Mouse (Mus musculus): ENCODE measurements at regions not wholly inside any gene's neighbourhood (a gene's known extent, or its start where the extent isn't known, plus 50 kb on each side); places are given as distances from the start of the nearest gene placed in this dataset.

DNA sequence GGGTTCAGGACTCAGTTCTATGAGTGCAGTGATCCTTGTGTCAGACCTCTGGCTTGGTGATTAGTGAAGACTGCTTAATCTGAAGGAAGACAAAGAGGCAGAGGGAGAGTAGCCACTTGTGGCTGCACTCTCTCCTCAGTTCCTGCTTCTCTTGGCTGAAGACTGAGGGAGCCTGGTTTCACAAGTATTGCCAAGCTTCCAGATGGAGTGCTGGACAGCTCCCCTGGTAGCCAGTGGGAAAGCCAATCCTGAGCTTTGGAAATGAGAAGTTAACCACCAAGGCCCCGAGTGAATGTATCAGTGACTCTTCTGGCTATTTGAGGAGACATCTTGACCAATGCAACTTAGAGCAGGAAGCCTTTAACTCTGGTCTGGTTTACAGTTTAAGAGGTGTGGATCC is 279.9 kb upstream of the Adamts16 start:
- WGBS (ENCODE audit: insufficient replicate concordance): 5% methylated on average over 1 of the region's 1 CpGs
- no peak overlapping the region for H3K27ac ChIP-seq (ENCODE audit: low read depth, low read length)
- H3K9me3 ChIP-seq (replicated peaks; ENCODE audit: control insufficient read depth, low read length): no peaks in the 10 kb centered on the region
- no peak overlapping the region for H3K4me3 ChIP-seq (ENCODE audit: low read depth, low read length)
- H3K36me3 ChIP-seq (ENCODE audit: control insufficient read depth, insufficient read depth, low read length): no peaks in the 10 kb centered on the region
- H3K9ac ChIP-seq (ENCODE audit: low read depth, low read length): no peak overlapping the region
- no peak overlapping the region for H3K4me2 ChIP-seq
- no peak for ATAC-seq (replicated peaks; ENCODE audit: insufficient number of reproducible peaks, low FRiP score, low TSS enrichment)
- H3K4me1 ChIP-seq (ENCODE audit: control insufficient read depth, insufficient read depth, low read length): no peaks in the 10 kb centered on the region
- no peaks in the 10 kb centered on the region for H3K27me3 ChIP-seq (ENCODE audit: control insufficient read depth, insufficient read depth, low read length)

GRCm38 (mm10) chr13:71108175-71108574 is 266.6 kb upstream of the Adamts16 start:
- Histone ChIP-seq H3K4me2 (no peak overlapping the region), H3K9ac (ENCODE audit: low read depth, low read length) (no peak overlapping the region), H3K4me1 (ENCODE audit: control insufficient read depth, insufficient read depth, low read length) (no peaks in the 10 kb centered on the region), H3K9me3 (replicated peaks; ENCODE audit: control insufficient read depth, low read length) (no peaks in the 10 kb centered on the region), H3K27me3 (ENCODE audit: control insufficient read depth, insufficient read depth, low read length) (0 out of 2 replicates have a peak, but pooled peaks cover 3% of the 10 kb centered on the region), H3K4me3 (ENCODE audit: low read depth, low read length) (no peak overlapping the region), H3K27ac (ENCODE audit: low read depth, low read length) (no peak overlapping the region), H3K36me3 (ENCODE audit: control insufficient read depth, insufficient read depth, low read length) (no peaks in the 10 kb centered on the region)
- 84% methylated on average over 8 of the region's 8 CpGs for WGBS (ENCODE audit: insufficient replicate concordance)
- ATAC-seq (replicated peaks; ENCODE audit: insufficient number of reproducible peaks, low FRiP score, low TSS enrichment): no peak

DNA sequence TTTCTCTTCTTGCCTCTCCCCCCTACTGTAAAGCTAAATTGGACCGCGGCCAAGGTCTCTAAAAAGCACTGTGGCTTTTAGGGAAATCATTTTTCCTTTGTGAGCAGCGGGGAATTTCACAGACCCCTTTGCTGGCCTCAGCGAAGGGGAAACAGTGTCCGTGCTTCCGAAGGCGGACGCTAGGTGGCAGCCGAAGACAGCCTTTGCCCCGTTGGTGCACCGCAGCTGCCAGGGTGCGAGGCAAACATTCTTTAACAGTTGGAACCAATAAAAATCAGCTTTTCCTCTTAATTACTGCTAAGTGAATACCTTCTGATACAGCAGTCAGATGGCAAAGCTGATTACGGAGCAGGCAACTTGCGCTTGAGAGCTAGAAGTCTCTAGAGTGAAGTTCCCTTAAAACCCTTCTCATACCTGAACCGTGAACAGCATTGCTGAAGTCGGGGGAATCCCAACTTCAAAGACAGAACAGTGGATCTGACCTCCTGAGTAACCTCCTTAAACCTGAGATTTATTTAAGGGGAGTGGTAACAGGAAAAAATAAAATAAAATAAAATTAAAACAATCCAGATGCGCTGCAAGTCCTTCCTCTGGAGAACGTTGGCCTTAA is 263.7 kb upstream of the Adamts16 start:
- no peak for ATAC-seq (replicated peaks; ENCODE audit: insufficient number of reproducible peaks, low FRiP score, low TSS enrichment)
- H3K9me3 ChIP-seq (replicated peaks; ENCODE audit: control insufficient read depth, low read length): no peaks in the 10 kb centered on the region
- no peak overlapping the region for H3K27ac ChIP-seq (ENCODE audit: low read depth, low read length)
- H3K27me3 ChIP-seq (ENCODE audit: control insufficient read depth, insufficient read depth, low read length): 0 out of 2 replicates have a peak, but pooled peaks cover 3% of the 10 kb centered on the region
- no peaks in the 10 kb centered on the region for H3K36me3 ChIP-seq (ENCODE audit: control insufficient read depth, insufficient read depth, low read length)
- 14% methylated on average over 18 of the region's 18 CpGs for WGBS (ENCODE audit: insufficient replicate concordance)
- H3K4me3 ChIP-seq (ENCODE audit: low read depth, low read length): peak overlapping the region; percentile 25
- H3K4me1 ChIP-seq (ENCODE audit: control insufficient read depth, insufficient read depth, low read length): no peaks in the 10 kb centered on the region
- H3K9ac ChIP-seq (ENCODE audit: low read depth, low read length): no peak overlapping the region
- H3K4me2 ChIP-seq: peak overlapping the region; percentile 64

- Histone ChIP-seq H3K9me3 (replicated peaks; ENCODE audit: control insufficient read depth, low read length) (no peaks in the 10 kb centered on the region), H3K4me3 (ENCODE audit: low read depth, low read length) (peak overlapping the region; percentile 25), H3K9ac (ENCODE audit: low read depth, low read length) (no peak overlapping the region), H3K4me1 (ENCODE audit: control insufficient read depth, insufficient read depth, low read length) (no peaks in the 10 kb centered on the region), H3K27me3 (ENCODE audit: control insufficient read depth, insufficient read depth, low read length) (0 out of 2 replicates have a peak, but pooled peaks cover 3% of the 10 kb centered on the region), H3K4me2 (peak overlapping the region; percentile 64), H3K27ac (ENCODE audit: low read depth, low read length) (no peak overlapping the region), H3K36me3 (ENCODE audit: control insufficient read depth, insufficient read depth, low read length) (no peaks in the 10 kb centered on the region)
- no peak for ATAC-seq (replicated peaks; ENCODE audit: insufficient number of reproducible peaks, low FRiP score, low TSS enrichment)
- WGBS (ENCODE audit: insufficient replicate concordance): 38% methylated on average over 22 of the region's 22 CpGs
These were observed 263.0 kb upstream of the Adamts16 start for GRCm38 (mm10) chr13:71104419-71105228.

DNA sequence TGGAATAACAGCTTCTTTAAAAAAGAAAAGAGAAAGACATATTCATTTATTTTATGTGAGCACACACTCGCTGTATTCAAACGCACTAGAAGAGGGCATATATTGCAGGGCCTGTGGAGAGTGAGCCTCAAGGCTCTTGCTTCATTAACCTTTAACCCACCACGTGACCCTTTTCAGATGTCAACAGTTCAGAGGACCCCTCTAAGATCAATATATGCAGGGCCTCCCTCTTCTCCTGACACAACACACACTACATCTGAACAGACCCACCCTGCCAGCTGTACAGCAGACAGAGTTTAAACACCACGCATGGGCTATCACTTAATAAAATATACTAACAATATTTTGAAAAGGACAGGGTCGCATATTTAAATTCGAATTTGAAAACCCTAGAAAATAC is 242.7 kb upstream of the Adamts16 start:
- H3K4me1 ChIP-seq (ENCODE audit: control insufficient read depth, insufficient read depth, low read length): no peaks in the 10 kb centered on the region
- H3K4me2 ChIP-seq: no peak overlapping the region
- H3K4me3 ChIP-seq (ENCODE audit: low read depth, low read length): no peak overlapping the region
- H3K27ac ChIP-seq (ENCODE audit: low read depth, low read length): no peak overlapping the region
- no peak for ATAC-seq (replicated peaks; ENCODE audit: insufficient number of reproducible peaks, low FRiP score, low TSS enrichment)
- 67% methylated on average over 6 of the region's 6 CpGs for WGBS (ENCODE audit: insufficient replicate concordance)
- H3K9ac ChIP-seq (ENCODE audit: low read depth, low read length): no peak overlapping the region
- no peaks in the 10 kb centered on the region for H3K27me3 ChIP-seq (ENCODE audit: control insufficient read depth, insufficient read depth, low read length)
- no peaks in the 10 kb centered on the region for H3K9me3 ChIP-seq (replicated peaks; ENCODE audit: control insufficient read depth, low read length)
- no peaks in the 10 kb centered on the region for H3K36me3 ChIP-seq (ENCODE audit: control insufficient read depth, insufficient read depth, low read length)

GRCm38 (mm10) chr13:71075916-71076315 is 234.3 kb upstream of the Adamts16 start:
- H3K27me3 ChIP-seq (ENCODE audit: control insufficient read depth, insufficient read depth, low read length): no peaks in the 10 kb centered on the region
- H3K27ac ChIP-seq (ENCODE audit: low read depth, low read length): no peak overlapping the region
- ATAC-seq (replicated peaks; ENCODE audit: insufficient number of reproducible peaks, low FRiP score, low TSS enrichment): no peak
- WGBS (ENCODE audit: insufficient replicate concordance): 89% methylated on average over 4 of the region's 4 CpGs
- H3K4me2 ChIP-seq: no peak overlapping the region
- H3K4me1 ChIP-seq (ENCODE audit: control insufficient read depth, insufficient read depth, low read length): no peaks in the 10 kb centered on the region
- no peaks in the 10 kb centered on the region for H3K9me3 ChIP-seq (replicated peaks; ENCODE audit: control insufficient read depth, low read length)
- H3K4me3 ChIP-seq (ENCODE audit: low read depth, low read length): no peak overlapping the region
- no peak overlapping the region for H3K9ac ChIP-seq (ENCODE audit: low read depth, low read length)
- no peaks in the 10 kb centered on the region for H3K36me3 ChIP-seq (ENCODE audit: control insufficient read depth, insufficient read depth, low read length)

DNA sequence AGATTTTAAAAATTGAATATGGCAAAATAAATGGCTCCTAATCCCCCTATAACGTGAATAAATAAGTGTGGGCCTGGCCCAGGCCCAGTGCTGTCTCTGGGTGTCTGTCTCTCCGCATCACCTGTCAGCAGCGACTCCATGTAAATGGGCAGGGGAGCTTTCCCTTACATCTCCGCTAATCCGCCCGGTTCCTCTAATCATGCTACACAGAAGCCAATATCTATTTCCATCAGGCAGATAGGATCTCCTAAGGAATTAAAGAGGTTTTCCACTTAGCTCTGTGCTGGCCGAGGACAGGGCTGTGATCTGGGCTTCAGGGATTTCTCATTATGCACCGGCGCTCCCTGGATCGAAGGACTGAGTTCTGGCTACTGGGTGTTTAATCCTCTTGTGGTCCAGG is 232.4 kb upstream of the Adamts16 start:
- Histone ChIP-seq H3K36me3 (ENCODE audit: control insufficient read depth, insufficient read depth, low read length) (no peaks in the 10 kb centered on the region), H3K4me2 (no peak overlapping the region), H3K4me3 (ENCODE audit: low read depth, low read length) (no peak overlapping the region), H3K27me3 (ENCODE audit: control insufficient read depth, insufficient read depth, low read length) (no peaks in the 10 kb centered on the region), H3K9me3 (replicated peaks; ENCODE audit: control insufficient read depth, low read length) (no peaks in the 10 kb centered on the region), H3K4me1 (ENCODE audit: control insufficient read depth, insufficient read depth, low read length) (no peaks in the 10 kb centered on the region), H3K9ac (ENCODE audit: low read depth, low read length) (no peak overlapping the region), H3K27ac (ENCODE audit: low read depth, low read length) (no peak overlapping the region)
- 63% methylated on average over 10 of the region's 10 CpGs for WGBS (ENCODE audit: insufficient replicate concordance)
- no peak for ATAC-seq (replicated peaks; ENCODE audit: insufficient number of reproducible peaks, low FRiP score, low TSS enrichment)

DNA sequence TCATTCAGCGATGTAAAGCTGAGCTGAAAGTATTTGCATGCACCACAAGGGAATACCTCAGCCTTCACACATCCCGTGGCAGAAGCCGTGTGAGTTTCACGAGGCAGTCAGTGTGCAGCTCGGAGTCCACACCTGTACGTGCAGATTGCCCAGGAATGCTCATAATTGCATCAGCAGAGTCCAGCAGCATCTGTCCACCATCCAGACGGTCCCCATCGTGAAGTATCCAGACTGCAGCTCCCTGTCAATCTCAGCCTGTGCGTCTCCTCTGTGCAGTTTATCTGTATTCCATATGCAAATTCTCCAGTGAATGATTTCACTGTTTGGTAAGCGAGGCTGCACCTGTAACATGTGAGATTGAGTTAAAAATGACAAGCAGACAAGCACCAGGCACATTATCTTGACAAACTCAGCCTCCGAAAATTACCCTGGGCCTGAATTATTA is 227.2 kb upstream of the Adamts16 start:
- no peaks in the 10 kb centered on the region for H3K36me3 ChIP-seq (ENCODE audit: control insufficient read depth, insufficient read depth, low read length)
- ATAC-seq (replicated peaks; ENCODE audit: insufficient number of reproducible peaks, low FRiP score, low TSS enrichment): no peak
- H3K27me3 ChIP-seq (ENCODE audit: control insufficient read depth, insufficient read depth, low read length): no peaks in the 10 kb centered on the region
- H3K4me2 ChIP-seq: no peak overlapping the region
- H3K9me3 ChIP-seq (replicated peaks; ENCODE audit: control insufficient read depth, low read length): no peaks in the 10 kb centered on the region
- H3K9ac ChIP-seq (ENCODE audit: low read depth, low read length): no peak overlapping the region
- H3K4me1 ChIP-seq (ENCODE audit: control insufficient read depth, insufficient read depth, low read length): no peaks in the 10 kb centered on the region
- H3K4me3 ChIP-seq (ENCODE audit: low read depth, low read length): no peak overlapping the region
- H3K27ac ChIP-seq (ENCODE audit: low read depth, low read length): no peak overlapping the region
- 56% methylated on average over 11 of the region's 11 CpGs for WGBS (ENCODE audit: insufficient replicate concordance)
